Mouse (Mus musculus) lung, adult 2 months (tissue): ENCODE measurements around the gene Gm17349.

Experiments
- CTCF ChIP-seq: fragments of 200-500 bp; IDR thresholded peaks from 2 replicates; pipeline ENCODE4 v1.5.1; 2011; ENCODE audit warnings: mild to moderate bottlenecking, low read length, control low read depth; ENCODE audit not compliant: insufficient read depth
- POLR2A ChIP-seq: fragments of 200-500 bp; IDR thresholded peaks from 2 replicates; pipeline ENCODE4 v1.6.1; 2011; ENCODE audit warnings: low read depth, mild to moderate bottlenecking, control low read depth, low read length, borderline replicate concordance; ENCODE audit errors: extremely low read depth

DNA sequence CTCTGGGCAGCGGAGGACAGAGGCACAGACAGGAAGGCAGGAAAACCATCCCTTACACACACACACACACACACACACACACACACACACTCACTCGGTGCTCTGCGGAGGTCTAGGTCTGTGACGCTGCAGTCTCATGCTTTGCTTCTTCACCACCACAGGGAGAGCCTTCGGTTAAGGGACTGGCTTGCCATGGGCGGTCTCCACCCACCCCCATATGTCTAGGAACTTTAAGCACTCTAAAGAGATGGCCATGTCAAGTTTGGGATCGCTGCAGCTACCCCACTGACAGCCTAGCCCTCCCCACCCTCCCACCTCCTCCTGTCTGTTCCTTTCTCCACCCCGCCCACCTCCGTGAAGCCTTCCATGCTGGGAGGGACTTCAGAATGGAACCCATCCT lies 49.3 kb downstream of the Gm17349 start:
- no peak for TF ChIP-seq CTCF
- no peak for TF ChIP-seq POLR2A
